Mouse (Mus musculus) left cerebral cortex, postnatal 25 days (tissue): ENCODE results near the gene Brpf3. TPM values are rescaled to one million over a fixed set of nuclear protein-coding genes. Genes with fewer than 3 reads are reported as not detected.
A peak's percentile ranks its signal among the peaks of the same experiment; 100 is the strongest.
"Not testable (repeated sequence)": the region's sequence is repeated elsewhere in the genome, so short reads cannot be mapped to it uniquely, and the experiment has no call there.

Experiments
- DNase-seq, 2 experiments: peaks; one replicate each; pipeline ENCODE4 v3.0.0; 2022; ENCODE audit warnings: low spot score in 2 of 2, mixed read lengths in 1 of 2
- intact Hi-C: fragments of 180-260 bp; cut with DNase I; formaldehyde crosslinking; loops from one replicate; pipeline ENCODE4 v1.15.1; 2025
- total RNA-seq, 2 experiments: library from RNA; stranded (reverse); gene quantifications; 2 replicates each; pipeline ENCODE4 v1.2.3; 2021

Brpf3 gene
- total RNA-seq, 2 experiments from 2014 or later: 47.2 to 54.7 TPM

DNA sequence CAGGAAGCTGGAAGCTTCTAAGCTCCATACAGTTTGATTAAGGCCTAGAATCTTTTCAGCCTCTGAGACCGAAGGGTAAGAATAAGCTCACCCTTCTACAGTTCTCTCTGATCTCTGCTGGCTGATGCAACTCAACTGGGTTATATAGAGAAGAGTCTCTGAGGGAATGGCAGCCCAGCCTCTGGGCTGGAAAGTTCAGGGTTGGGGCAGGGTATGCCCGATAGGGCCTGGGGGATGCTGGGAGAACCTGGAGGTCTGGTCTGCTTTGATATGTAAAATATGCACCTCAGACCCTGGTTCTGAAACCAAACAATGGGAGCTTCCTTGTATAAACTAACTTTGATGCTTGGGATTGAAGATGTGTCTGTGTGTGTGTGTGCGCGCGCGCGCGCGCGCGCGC, 13.4 kb upstream of the Brpf3 start:
- intact Hi-C loops: no loop called here

DNA sequence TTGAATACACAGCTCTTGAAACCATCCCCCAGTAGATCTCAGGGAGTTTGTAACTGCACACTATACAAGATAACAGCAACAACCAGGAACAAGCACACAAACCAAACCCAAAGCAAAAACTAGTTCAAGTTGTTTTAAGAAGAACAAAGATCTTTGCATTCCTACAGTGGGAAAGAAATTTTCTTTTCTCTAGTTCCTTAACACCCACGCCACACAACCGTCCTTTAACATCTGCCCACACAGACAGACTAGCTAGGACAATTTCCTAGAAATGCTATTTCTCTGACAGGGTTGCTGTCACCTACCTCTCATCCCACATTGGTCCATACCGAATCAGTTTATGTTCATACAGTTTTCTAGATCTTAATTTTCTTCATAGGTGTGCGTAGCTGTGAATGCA, 3.9 kb upstream of the Brpf3 start:
- intact Hi-C loops: loop anchor here (5.0 kb wide), 1 partner anchor 35 kb away; no protein-coding TSS in a partner anchor
- DNase-seq: peak; percentile 12 to 55

More for the DNA sequence above, 13.4 kb upstream of the Brpf3 start:
- DNase-seq: no peak

DNA sequence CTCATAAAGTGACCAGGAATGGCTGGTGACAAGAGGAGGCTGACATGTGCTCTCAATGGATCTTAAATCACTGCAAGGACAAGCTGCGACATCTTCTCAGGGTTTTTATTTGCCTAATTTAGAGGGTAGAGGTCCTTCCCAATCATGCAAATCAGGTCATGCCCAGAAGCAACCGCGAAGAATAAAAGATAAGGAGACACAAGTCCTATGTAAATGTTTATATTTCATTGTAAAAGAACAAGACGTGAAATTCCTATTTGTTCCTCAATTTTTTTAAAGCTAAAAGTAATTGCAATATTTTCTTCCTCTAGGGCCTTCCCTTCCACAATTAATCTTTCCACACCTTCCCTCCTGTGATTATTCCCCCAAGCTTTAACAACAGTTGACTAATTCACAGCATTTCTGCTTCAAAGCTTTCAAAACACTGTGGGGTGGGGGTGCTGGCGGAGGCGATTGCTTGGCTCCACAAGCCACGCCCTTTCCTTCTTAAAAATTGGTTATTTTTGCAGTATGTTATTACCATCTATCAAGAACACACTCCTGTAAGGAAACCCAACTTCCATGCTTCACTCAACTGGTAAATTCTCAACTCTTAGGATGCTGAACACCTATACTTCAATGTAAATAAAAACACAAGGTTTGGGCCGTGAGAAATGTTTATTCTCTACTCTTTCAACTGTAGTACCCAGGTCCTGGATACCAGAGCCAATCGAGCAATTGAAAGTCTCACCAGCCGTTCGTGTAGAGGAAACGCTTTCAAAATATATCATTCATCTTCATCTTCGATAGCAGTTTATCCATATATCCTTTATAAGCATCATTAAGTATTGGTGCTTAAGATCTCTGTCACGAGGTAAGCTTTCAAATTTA, 1.4 kb upstream of the Brpf3 start:
- no peak for DNase-seq
- intact Hi-C loops: loop anchor here (2.0 to 5.0 kb wide), 2 partner anchors 37 to 109 kb away; partner anchors contain the start of genes Mapk14 and Slc26a8

DNA sequence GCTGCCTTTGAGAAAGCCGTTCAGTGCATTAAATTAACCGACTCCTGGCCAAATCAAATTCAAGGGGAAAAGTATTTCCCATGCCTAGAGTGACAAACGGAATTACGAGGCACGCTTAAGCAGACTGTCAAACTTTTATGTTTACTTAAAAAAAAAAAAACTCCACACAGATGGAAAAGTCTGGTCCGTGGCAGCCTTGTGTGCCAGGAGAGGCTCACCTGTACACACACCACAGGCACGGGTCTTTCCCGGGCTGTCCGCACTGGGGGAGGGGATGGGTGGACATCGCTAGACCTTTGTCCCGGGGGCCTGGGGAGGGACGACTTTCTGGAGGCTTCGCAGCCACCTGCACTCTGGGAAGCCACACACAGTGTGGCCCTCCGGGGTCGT, 614 bp upstream of the Brpf3 start:
- intact Hi-C loops: loop anchor here (2.0 kb wide), 1 partner anchor 109 kb away; the partner anchor contains the start of genes Mapk14 and Slc26a8
- no peak for DNase-seq

DNA sequence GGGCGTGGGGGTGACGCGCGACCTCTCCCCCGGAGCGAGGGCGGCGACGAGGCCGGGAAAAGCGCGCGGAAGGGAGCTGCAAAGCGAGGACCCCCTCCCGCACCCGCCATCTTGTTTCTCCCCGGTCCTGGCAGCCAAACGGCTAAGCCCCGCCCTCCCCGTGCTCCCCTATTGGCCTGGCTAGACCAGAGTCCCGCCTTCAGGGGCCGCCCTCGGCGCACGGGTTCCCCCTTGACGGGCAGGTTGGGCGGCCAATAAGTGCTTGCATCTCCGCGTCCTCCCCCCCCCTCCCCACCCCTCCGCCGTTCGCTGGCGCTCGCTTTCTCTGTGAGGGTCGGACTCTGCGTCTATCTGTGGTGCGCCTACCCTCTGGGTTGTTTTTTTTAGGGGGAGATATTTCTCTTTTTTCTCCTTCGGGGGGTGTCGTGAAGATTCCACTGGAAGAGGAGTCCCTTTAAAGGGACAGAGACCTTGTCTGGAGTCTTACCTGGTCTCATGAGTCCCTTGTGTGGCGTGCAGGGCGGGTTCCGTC, 650 bp downstream of the Brpf3 start:
- DNase-seq: peak; percentile 97 to 98
- intact Hi-C loops: loop anchor here (2.0 kb wide), 1 partner anchor 111 kb away; the partner anchor contains the start of genes Mapk14 and Slc26a8

DNA sequence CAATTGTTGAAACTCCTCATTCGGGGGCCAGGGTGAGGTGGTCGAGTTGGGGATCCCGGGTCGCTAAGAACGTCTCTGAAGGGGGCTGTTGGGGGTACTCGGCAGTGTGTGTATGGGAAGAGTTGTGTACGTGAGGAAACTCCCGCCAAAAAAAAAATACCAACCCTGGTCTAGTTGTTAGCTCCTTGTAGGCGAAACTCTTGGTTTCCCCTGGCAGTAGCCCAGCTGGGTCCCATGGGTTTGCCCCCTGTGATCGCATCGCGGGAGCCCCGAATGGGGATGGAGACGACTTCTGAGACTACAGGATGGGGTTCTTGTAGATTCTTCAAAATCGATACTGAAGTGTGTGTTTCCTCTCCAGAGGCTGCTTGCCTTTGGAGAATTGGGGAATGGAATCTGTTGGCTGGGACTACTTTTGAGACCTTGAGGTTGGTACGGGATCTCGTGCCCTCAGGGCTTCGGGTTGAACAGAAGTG, 1.2 kb downstream of the Brpf3 start:
- intact Hi-C loops: no loop called here
- peak in 1 of 2 experiments; percentile 20 for DNase-seq

DNA sequence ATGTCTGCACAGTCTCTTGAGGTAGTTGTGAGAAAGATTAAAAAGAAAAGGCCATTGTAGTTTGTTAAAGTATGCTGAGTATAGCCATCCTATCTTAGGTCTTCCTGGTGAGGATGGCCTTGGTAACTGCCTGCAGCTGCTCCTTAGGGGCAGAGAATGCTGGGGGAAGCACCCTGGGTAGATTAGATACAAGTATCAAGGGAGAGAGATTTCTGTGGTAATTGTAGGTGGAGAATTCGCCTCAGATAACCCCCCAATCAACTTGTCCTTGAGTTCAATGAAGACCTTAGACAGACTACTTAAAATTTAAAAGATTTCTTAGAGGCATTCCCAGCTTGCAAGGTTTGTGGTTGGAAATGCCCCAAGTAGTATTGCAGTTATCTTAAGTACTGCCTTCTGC, 2.4 kb downstream of the Brpf3 start:
- DNase-seq: no peak
- intact Hi-C loops: no loop called here

DNA sequence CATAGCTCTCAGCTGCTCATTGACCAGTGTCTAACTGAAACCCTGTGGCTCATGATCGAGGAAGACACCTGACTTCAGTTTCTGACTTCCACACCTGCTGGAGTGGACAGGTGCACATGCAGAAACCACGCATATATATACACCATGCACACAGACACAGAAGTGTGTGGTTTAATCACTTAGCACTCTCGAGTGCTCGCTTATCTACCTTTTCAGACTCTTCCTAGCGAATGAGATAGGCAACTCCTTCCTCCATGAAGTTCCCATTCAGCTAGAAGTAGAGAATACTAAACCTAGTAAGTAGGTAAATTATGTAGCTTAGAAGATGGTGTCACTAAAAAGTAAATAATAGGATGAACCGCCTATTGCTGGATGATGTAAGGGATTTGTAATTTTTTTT, 4.1 kb downstream of the Brpf3 start:
- no peak for DNase-seq
- intact Hi-C loops: no loop called here

DNA sequence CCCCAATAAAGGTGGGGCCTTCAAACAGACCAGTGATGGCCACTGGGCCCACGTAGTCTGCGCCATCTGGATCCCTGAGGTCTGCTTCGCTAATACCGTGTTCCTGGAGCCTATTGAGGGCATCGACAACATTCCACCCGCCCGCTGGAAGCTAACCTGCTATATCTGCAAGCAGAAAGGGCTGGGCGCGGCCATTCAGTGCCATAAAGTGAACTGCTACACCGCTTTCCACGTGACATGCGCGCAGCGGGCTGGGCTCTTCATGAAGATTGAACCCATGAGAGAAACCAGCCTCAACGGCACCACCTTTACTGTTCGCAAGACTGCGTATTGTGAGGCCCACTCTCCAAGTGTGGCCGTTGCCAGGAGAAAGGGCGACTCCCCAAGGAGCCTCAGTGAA, 5.9 kb downstream of the Brpf3 start:
- intact Hi-C loops: no loop called here
- DNase-seq: no peak

DNA sequence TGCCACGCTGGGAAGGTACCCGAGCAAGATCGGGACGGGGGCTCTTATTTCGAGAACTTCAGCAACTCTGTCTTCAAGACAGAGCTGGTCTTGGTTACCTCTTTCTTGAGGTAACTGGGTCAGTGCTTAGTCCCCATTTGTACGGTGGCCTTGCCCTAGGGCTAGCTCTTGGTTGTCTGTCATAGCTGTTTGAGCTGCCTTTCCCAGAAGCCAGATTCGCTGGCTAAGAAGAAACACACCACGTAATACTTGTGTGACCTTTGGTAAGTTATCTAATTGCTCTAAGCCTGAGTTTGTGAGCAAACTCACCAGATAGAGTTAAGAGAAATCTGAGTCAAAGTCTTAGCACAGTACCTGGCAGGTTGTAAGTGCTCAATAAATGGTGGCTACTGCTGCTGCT, 7.8 kb downstream of the Brpf3 start:
- intact Hi-C loops: no loop called here
- no peak for DNase-seq

DNA sequence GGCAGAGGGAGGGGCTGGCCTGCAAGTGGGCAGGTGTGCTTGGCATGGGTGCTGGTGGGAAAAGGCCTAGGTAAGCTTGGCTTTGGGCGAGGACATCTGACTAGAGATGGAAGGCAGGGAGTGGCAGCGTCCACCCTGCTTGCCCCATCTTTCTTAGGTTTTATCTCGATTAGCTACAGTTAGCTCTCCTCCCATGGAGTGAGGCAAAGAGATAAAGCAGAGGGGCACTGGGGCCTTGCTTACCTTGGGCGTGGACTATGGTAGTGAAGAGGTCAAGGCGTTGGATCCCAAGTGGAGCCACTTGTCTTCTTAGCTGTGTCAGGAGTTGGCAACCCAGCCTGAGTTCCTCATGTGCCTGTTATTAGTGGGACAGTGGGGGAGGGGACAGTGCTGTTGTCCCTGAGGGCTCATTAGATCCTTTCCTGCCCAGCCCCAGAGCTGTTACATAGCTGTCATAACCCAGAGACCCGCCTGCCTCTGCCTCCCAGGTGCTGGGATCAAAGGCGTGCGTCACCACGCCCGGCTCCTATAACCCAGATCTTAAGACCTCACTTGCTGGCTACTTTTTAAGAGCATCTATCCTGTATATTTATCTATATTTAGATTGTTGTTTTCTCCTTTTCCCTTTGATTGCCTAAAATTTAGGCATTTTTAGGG, 8.4 kb downstream of the Brpf3 start:
- DNase-seq: no peak
- intact Hi-C loops: no loop called here

DNA sequence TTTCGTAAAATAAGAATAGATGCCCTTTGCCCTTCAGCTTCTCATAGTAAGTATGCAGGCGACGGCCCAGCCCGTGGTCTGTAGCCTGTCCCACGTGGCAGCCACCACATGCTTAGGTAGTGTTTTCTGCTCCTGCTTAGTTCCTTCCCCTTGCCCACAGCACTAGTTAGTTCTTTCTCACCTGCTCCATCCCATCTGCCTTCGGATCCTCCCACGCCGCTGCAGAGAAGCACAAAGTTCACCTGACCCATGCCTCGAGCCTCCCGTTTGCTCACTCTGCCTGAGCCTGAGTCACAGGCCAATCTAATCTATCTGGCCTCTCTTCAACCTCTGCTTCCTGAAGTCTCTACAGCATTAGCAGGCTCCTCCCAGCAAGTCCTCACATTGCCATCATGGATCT, 11.5 kb downstream of the Brpf3 start:
- intact Hi-C loops: no loop called here
- DNase-seq: no peak

DNA sequence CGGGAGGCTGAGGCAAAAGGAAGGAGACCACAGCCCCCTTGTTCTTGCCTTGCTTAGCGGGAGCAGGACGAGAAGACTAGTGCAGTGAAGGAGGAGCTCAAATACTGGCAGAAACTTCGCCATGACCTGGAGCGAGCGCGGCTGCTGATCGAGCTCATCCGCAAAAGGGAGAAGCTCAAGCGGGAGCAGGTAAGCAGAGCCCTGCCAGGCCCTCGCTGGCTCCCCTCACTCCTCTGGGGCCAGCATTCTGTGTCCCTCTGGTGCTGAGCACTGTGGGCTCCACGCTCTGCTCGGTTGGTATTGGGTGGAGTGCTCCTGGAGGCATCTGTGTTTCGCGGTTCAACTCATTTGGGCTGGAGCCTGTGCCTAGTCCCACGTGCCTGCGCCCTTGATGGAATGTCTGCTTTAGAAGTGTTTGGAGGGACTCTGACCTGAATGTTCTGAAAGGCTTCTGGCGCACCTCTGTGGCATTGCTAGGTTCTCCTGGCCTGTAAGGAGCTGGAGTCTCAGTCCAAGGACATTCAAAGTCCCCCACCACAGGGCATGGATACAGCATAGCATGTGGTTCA, 13.7 kb downstream of the Brpf3 start:
- intact Hi-C loops: no loop called here
- no peak for DNase-seq

DNA sequence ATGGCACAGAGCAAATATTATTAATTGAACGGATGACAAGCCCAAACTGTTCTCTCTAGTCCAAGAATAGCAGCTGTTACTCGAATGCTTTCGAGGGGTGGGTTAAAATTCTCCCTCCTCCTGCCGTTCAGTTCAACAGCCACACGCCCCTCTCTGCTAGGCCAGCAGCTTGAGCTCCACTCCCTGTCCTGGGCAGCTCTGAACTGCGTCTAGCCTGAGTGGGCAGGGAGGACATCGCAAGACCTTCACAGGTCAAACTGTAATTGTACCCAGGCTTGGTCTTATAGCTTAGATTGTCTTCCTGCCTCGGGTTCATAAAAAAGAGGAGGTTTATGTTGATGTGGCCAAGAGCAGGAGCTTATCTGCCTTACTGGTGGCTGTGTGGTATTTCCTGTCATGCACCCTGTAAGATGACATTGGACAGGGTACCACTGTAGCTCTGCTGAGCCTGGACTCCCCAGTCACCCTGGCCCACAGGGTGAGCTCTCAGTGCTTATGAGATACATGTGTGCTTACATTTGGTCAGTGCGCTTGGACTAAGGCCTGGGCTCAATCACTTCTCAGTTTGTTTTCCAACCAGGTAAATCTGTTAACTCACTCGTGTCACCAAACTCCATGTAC, 14.6 kb downstream of the Brpf3 start:
- intact Hi-C loops: no loop called here
- no peak for DNase-seq

DNA sequence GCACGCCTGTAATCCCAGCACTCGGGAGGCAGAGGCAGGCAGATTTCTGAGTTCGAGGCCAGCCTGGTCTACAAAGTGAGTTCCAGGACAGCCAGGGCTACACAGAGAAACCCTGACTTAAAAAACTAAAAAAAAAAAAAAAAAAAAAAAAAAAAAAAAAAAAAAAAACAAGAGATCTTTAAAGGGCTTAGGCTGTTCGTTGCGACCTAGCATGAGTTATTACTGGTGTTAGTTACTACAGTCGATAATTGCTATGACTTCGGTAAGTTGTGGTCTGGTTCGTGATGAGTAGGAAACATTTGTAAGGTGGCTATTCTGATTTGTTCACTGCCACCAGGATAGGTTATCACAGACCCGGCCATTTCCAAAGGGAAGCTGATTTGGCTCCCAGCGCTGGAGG, 15.4 kb downstream of the Brpf3 start:
- intact Hi-C loops: not testable (repeated sequence)

DNA sequence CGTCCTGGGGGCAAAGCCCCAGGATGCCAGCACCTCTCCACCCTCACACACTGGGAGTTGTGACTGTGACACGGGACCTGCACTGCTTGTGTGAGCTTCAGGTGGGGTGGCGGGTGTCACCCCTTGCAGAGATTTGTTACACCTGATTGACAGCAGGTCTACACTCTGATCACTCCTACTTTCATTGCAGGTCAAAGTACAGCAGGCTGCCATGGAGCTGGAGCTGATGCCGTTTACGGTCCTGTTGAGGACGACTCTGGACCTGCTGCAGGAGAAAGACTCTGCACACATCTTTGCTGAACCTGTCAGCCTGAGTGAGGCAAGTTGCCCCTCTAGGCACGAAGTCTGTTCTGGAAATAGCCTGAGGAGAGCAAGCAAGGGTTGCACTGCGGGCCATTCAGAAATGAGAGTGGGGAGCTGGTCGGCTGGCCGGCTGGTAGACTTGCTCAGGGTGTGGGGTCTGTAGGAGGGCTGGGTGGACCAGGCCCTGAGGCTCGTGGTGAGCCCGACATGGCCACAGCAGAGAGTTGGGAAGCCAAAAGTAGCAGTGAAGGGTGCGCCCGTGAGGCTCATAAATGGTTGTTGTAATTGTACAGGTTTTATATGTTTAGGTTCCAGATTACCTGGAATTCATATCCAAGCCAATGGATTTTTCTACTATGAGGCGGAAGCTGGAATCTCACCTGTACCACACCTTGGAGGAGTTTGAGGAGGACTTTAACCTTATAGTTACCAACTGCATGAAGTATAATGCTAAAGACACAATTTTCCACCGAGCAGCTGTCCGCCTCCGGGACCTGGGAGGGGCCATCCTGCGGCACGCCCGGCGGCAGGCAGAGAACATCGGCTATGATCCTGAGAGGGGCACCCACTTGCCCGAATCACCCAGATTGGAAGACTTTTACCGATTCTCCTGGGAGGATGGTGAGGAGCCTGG, 16.3 kb downstream of the Brpf3 start:
- no peak for DNase-seq
- intact Hi-C loops: no loop called here

More for the DNA sequence above, 15.4 kb downstream of the Brpf3 start:
- not testable (repeated sequence) for DNase-seq

DNA sequence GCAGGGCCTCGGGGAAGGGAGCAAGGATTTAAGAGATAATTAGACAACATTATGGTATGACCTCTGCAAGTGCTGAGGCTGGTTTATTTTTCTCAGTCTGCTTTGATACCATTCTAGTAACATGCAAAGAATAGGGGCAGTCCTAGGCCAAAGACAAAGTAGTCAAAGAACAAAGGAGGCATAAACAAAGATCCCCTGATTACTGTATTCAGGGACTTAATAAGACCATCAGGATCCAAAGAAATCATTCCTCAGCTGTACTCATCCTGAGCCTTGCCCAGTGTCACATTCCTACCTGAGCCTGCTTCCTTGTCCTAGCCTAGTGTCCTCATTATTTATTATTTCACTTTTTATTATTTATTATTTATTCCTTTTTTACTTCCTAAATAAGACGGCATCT, 19.3 kb downstream of the Brpf3 start:
- intact Hi-C loops: no loop called here
- DNase-seq: no peak

DNA sequence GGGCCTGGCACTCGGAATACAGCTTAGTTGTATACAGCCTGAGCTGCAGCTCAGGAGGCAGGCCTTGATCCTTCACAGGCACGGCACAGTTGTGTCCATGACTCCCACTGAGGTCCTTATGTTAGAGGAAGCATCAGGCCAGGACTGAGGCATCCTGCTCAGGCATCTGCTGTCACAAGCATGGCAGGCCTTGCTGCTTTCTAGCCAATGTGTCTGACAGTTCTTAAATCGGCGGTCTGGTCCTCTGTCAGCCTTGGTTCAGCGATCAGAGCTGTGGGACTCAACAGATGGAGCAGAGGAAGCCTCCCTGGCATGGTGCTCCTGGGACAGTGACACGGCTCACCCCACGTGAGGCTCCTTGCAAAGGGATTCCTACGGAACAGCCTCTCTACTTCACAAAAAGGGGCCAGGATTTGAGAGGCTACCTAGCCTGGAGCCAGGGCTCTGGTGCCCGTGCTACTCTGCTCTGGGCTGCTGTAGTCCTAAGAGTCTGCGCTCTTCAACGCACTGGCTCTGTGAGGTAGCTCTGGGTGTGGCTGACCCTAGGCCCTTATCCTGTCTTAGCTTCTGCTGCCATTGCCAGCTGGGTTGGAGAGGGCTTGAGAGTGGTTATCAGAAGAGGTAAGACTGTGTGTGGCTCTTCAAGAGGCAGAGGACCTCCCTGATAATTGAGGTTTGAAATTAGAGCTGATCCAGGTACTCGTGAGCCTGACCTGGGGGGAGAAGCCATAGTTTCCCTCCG, 22.3 kb downstream of the Brpf3 start:
- peak in 1 of 2 experiments; percentile 13 for DNase-seq
- intact Hi-C loops: no loop called here
